Mouse (Mus musculus): ENCODE data around the gene Lair1. TPM values are rescaled to one million over a fixed set of nuclear protein-coding genes. Genes with fewer than 3 reads are reported as not detected.
A peak's percentile ranks its signal among the peaks of the same experiment; 100 is the strongest.
"Not testable (repeated sequence)": the region's sequence is repeated elsewhere in the genome, so short reads cannot be mapped to it uniquely, and the experiment has no call there.

Gene Lair1
- polyA plus RNA-seq, 1 experiment from 2014 or later = 1.8 TPM

DNA sequence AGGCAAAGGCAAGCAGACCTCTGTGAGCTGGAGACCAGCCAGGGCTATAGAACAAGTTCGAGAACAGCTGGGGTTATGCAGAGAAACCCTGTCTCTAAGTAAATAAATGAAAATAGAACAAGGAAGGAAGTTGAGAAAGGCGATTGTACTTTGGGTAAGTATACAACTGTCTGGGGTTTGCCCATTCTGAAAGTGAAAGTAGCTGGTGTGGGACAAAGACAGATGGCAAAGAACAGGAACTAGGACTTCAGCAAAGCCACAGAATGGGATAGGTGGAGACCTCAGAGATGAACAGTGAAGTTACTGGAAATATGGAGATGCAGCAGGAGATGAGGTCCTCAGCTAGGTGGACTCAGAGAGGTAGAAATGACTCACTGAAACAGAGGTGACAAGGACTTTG, 19.8 kb upstream of the Lair1 start:
- no peaks in the 10 kb centered on the region for H3K9me3 ChIP-seq (replicated peaks)

DNA sequence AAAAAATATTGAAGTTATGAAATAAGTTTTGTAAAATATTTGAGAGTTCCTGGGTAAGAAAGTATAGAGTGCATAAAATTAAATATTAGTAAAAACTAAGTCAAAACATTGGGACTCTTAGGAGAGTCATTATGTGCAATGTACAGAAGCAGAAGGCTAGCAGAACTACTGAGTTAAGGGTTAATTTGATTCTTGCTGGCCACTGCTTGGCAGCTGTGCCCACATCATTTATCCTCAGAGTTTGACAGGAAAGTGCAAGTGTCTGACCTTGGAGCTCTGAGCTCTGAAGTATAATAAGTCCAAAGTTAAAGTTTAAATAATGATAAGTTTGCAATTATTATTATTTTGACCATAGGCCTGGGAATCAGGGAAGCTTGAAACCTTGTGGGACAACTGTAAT, 18.7 kb upstream of the Lair1 start:
- ATAC-seq (ENCODE audit: low read depth) = no peak
- Histone ChIP-seq H3K27me3 (no peaks in the 10 kb centered on the region), H3K9me3 (replicated peaks) (no peaks in the 10 kb centered on the region), H3K4me3 (replicated peaks) (no peak overlapping the region), H3K4me2 (no peak overlapping the region), H3K36me3 (no peaks in the 10 kb centered on the region), H3K27ac (no peak overlapping the region), H3K4me1 (replicated peaks) (no peaks in the 10 kb centered on the region), H3K9ac (no peak overlapping the region)
- no peak for DNase-seq

More for the DNA sequence above, 19.8 kb upstream of the Lair1 start:
- Histone ChIP-seq H3K4me1 (replicated peaks) (peaks cover 6% of the 10 kb centered on the region), H3K36me3 (no peaks in the 10 kb centered on the region), H3K27me3 (no peaks in the 10 kb centered on the region), H3K4me2 (no peak overlapping the region), H3K27ac (no peak overlapping the region), H3K4me3 (replicated peaks) (no peak overlapping the region), H3K9ac (no peak overlapping the region)
- ATAC-seq (ENCODE audit: low read depth) (peak; percentile 26; the same call in 1 of the 2 replicates), DNase-seq (no peak)
- 4% methylated on average over 2 of the region's 2 CpGs for WGBS (ENCODE audit: insufficient replicate concordance)

DNA sequence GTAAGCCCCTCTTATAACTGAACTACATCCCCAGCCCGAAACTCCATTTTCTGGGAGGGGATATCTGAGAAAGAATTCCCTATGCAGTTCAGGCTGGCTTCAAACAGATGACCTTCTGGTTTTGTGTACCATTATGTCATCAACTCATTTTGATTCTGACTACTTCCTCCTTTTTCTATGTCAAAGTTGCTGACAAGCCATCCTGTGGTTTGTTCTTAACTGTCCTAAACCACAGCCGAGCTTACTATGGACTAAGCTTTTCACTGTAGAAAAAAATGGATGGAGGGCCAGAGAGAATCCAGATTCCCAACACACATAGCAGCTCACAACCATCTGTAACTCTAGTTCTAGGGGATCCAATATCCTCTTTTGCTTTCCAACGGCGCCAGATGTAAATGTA, 17.5 kb upstream of the Lair1 start:
- Histone ChIP-seq H3K27me3 (no peaks in the 10 kb centered on the region), H3K36me3 (no peaks in the 10 kb centered on the region), H3K9ac (no peak overlapping the region), H3K4me3 (replicated peaks) (no peak overlapping the region), H3K27ac (no peak overlapping the region), H3K9me3 (replicated peaks) (no peaks in the 10 kb centered on the region), H3K4me2 (no peak overlapping the region), H3K4me1 (replicated peaks) (no peaks in the 10 kb centered on the region)
- 39% methylated on average over 4 of the region's 4 CpGs for WGBS (ENCODE audit: insufficient replicate concordance)
- no peak for ATAC-seq (ENCODE audit: low read depth)
- DNase-seq = no peak

DNA sequence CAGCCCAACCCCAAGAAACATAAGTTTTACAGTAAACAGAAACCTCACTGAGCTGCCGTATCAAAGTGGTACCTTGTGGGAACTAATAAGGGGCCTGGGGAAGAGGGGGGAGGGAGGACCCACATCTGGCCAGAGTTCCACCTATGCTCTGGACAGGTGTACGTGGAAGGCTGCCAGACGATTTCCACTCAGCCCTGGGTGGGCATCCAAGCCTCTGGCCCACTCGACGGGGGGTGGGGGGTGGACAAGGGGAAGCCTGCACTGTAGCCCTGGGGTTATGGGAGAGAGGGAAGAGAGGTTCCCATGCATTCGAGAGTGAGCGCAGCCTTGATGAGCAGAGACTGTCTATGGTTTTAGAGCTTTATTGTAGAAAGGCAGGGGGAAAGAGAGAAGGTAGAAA, 16.5 kb upstream of the Lair1 start:
- ATAC-seq (ENCODE audit: low read depth) (no peak), DNase-seq (no peak)
- Histone ChIP-seq H3K27me3 (no peaks in the 10 kb centered on the region), H3K9me3 (replicated peaks) (no peaks in the 10 kb centered on the region), H3K27ac (no peak overlapping the region), H3K9ac (no peak overlapping the region), H3K4me3 (replicated peaks) (no peak overlapping the region), H3K4me1 (replicated peaks) (no peaks in the 10 kb centered on the region), H3K4me2 (no peak overlapping the region), H3K36me3 (no peaks in the 10 kb centered on the region)
- WGBS (ENCODE audit: insufficient replicate concordance) = 69% methylated on average over 7 of the region's 7 CpGs

DNA sequence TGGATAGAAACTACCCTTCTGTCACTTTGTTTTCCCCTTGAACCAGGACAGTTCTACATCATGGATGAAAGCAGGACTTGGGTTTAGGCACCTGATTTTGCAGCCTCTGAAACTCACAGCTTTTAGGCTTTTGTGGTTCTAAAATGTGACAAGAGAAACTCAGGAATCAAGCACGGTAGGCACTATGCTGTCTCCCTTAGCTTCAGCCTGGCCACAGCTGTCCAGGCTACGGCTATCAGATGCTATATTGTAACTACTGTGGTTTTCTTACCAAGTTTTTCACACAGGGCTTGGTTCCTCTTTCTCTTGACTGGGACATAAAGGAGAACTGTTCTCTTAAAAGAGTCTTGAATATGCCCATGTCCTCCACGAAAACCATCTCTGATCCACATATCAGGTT, 10.1 kb upstream of the Lair1 start:
- 21% methylated on average over 3 of the region's 3 CpGs for WGBS (ENCODE audit: insufficient replicate concordance)
- H3K27ac ChIP-seq = no peak overlapping the region
- H3K9ac ChIP-seq = no peak overlapping the region
- H3K9me3 ChIP-seq (replicated peaks) = no peaks in the 10 kb centered on the region
- ATAC-seq (ENCODE audit: low read depth) (no peak), DNase-seq (no peak)
- no peaks in the 10 kb centered on the region for H3K27me3 ChIP-seq
- H3K4me2 ChIP-seq = no peak overlapping the region
- no peak overlapping the region for H3K4me3 ChIP-seq (replicated peaks)
- H3K36me3 ChIP-seq = no peaks in the 10 kb centered on the region
- no peaks in the 10 kb centered on the region for H3K4me1 ChIP-seq (replicated peaks)

DNA sequence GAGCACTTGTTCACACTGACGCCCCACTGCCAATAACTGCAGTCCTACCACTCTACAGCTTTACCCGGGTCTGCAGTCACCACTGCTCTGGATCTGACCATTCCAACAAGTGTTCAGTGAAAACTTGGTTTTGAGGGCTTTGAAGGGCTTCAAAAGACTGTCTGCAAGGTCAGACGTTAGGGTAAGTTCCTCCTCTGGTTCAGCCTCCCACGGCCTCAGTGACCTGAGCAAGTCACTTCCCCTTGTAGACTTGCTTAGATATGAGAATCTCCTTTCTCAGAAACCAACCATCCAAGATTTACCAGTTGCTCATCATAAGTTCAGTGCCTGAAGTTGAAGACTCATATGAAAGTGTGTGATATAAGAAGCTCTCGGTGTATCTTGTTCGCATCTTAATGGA, 8.1 kb upstream of the Lair1 start:
- no peaks in the 10 kb centered on the region for H3K27me3 ChIP-seq
- H3K9me3 ChIP-seq (replicated peaks) = no peaks in the 10 kb centered on the region
- H3K36me3 ChIP-seq = no peaks in the 10 kb centered on the region
- DNase-seq (no peak), ATAC-seq (ENCODE audit: low read depth) (no peak)
- H3K4me1 ChIP-seq (replicated peaks) = no peaks in the 10 kb centered on the region
- no peak overlapping the region for H3K9ac ChIP-seq
- no peak overlapping the region for H3K4me2 ChIP-seq
- H3K4me3 ChIP-seq (replicated peaks) = no peak overlapping the region
- 49% methylated on average over 6 of the region's 6 CpGs for WGBS (ENCODE audit: insufficient replicate concordance)
- no peak overlapping the region for H3K27ac ChIP-seq

DNA sequence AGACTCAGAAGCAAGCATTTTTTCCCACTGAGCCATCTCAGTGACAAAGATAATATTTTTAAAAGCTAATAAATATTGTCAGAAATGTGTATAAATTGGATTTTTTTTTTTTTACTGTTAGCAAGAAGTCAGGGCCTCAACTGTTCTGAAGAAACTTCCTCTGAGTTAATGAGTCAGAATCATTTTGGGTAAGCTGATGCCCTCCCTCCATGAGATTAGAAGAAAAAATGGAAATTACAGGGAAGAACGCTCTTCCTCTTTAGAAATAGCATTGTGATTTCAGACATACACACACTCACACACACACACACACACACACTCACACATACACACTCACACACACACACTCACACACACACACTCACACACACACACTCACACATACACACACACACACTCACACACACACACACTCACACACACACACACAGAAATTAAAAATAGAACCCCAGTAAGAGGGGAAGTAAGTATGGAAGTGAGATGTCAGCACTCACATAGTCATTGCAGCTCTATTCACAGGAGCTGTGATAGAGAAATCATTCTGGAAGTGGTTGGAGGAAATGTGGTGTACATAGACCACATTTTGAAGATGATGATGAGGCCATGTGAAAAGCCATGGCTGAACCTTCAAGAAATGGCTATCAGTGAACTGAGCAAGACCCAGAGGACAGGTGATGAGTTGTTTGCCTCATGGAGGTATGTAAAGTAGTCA, 866 bp upstream of the Lair1 start:
- WGBS (ENCODE audit: insufficient replicate concordance) = 54% methylated on average over 1 of the region's 1 CpGs
- Histone ChIP-seq H3K9me3 (replicated peaks) (no peaks in the 10 kb centered on the region), H3K4me2 (no peak overlapping the region), H3K4me1 (replicated peaks) (peaks cover 3% of the 10 kb centered on the region), H3K27ac (no peak overlapping the region), H3K27me3 (no peaks in the 10 kb centered on the region), H3K4me3 (replicated peaks) (no peak overlapping the region), H3K9ac (no peak overlapping the region), H3K36me3 (no peaks in the 10 kb centered on the region)
- DNase-seq (no peak), ATAC-seq (ENCODE audit: low read depth) (no peak)

DNA sequence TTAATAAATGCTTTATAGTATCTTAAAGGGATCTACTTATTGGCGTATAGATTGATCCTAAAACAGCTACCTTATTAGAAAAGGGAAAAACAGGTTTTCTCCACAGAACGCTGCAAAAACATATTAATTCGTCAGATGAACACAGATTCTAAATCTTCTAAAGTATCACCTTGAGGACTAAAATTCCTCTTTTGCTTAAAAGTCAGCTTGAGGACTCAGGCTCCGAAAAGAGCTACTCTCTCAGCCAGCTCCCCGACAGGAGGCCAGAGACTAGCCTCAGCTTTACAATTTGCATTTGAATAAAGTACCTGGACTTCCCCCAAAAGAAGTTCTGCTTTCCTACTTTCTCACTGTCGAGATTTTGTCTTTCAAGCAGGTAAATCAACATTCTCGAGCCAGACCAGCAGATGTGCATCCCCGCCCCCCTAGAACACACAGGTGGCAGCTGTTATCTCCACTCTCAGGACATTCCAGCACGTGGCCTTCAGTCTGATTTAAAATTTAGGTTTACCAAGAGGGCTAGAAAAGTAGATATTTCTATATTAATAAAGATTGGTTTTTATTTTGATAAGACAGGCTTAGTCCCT, 2.3 kb downstream of the Lair1 start:
- H3K27ac ChIP-seq; H3K4me1 ChIP-seq (replicated peaks); H3K9ac ChIP-seq; H3K9me3 ChIP-seq (replicated peaks); H3K4me3 ChIP-seq (replicated peaks); H3K36me3 ChIP-seq; H3K27me3 ChIP-seq; ATAC-seq (ENCODE audit: low read depth); H3K4me2 ChIP-seq; DNase-seq: not testable (repeated sequence)
- WGBS (ENCODE audit: insufficient replicate concordance) = 48% methylated on average over 9 of the region's 9 CpGs

DNA sequence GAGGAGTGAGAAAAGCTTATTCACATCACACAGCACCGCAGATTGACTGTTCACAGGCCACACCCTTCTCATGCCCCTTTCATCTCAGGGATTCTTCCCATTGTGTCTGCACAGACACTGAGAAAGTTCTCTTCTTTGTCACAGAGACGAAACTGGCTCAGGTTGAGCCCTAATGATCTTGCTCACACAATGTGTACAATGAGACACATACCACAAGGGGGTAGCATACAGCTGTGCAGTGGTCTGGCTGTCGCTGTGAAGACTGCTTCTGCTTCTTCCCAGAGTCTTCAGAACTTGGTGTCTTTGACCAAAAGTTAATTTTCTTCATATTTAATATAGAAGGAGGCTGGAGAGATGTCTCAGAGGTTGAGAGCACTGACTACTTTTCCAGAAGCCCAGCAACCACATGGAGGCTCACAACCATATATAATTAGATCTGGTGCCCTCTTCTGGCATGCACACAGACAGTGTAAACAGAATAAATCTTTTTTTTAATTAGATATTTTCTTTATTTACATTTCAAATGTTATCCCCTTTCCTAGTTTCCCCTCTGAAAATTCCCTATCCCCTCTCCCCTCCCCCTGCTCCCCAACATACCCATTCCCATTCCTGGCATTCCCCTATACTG, 36.1 kb downstream of the Lair1 start:
- Histone ChIP-seq H3K4me2 (no peak overlapping the region), H3K9ac (no peak overlapping the region), H3K4me1 (replicated peaks) (no peaks in the 10 kb centered on the region), H3K27ac (no peak overlapping the region), H3K9me3 (replicated peaks) (no peaks in the 10 kb centered on the region), H3K27me3 (no peaks in the 10 kb centered on the region), H3K36me3 (no peaks in the 10 kb centered on the region), H3K4me3 (replicated peaks) (no peak overlapping the region)
- DNase-seq (no peak), ATAC-seq (ENCODE audit: low read depth) (no peak)
- 27% methylated on average over 3 of the region's 3 CpGs for WGBS (ENCODE audit: insufficient replicate concordance)

DNA sequence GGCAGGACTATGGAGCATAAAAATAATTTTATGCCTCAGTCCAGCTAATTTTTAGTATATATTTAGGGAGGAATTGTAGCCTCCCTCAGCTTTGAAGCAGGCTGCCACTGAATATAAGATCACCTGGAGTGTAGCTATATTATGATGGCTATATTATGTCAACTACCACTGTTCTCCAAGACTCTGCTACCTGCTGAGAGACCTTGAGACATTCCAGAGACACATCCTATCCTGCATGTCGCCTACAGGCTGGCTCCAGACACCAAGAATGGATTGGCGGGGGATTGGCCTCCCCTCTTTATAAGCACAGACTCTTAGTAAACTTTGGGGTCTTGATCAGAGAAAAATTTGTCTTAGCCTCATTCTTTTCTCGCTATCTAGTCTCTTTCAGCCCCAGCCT, 58.4 kb downstream of the Lair1 start:
- not testable (repeated sequence) for H3K4me1 ChIP-seq (replicated peaks); H3K9ac ChIP-seq; H3K27me3 ChIP-seq; ATAC-seq (ENCODE audit: low read depth); DNase-seq; H3K4me2 ChIP-seq; H3K27ac ChIP-seq; H3K9me3 ChIP-seq (replicated peaks); H3K36me3 ChIP-seq; H3K4me3 ChIP-seq (replicated peaks)
- 41% methylated on average over 3 of the region's 3 CpGs for WGBS (ENCODE audit: insufficient replicate concordance)

DNA sequence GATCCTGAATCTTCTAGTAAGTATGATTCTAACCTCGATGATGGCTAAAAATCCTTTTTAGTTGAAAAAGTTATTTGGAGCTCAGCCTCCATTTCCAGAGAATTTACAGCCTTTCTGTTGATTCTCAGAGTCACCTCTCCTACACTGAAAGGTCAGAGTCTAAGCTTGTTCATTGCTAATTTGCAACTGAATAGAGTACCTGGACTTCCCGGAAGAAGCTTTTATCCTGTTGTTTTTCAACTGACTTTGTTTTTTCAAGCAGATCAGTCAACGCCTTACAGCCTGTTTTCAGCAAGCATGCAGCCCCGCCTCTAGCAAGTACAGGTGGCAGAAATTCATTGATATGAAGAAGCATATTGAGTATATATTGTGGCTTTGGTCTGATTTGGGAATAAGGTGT, 59.0 kb downstream of the Lair1 start:
- DNase-seq; H3K4me3 ChIP-seq (replicated peaks); H3K4me2 ChIP-seq; H3K27ac ChIP-seq; ATAC-seq (ENCODE audit: low read depth); H3K36me3 ChIP-seq; H3K4me1 ChIP-seq (replicated peaks); H3K9me3 ChIP-seq (replicated peaks); H3K27me3 ChIP-seq; H3K9ac ChIP-seq: not testable (repeated sequence)
- WGBS (ENCODE audit: insufficient replicate concordance) = 61% methylated on average over 4 of the region's 4 CpGs

DNA sequence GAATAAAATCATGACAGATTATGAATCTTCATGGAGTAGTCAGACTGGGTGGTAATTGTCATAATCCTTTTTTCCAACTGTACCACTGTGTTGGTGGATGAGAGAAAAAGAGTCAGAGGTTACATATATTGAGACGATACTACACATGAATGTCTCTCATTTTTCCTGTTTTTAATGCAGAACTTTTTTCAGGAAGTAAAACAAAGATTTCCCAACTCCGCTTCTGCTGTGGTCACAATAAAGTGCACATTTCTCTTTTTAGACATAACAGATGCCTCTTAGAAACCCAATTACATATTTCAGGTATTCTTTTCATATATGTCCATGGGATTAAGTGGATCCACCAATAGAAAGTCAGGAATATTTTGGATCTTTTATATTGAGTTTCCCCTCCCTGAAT, 101.0 kb downstream of the Lair1 start:
- Histone ChIP-seq H3K27ac (no peak overlapping the region), H3K36me3 (no peaks in the 10 kb centered on the region), H3K9me3 (replicated peaks) (no peaks in the 10 kb centered on the region), H3K4me2 (no peak overlapping the region), H3K4me3 (replicated peaks) (no peak overlapping the region), H3K27me3 (no peaks in the 10 kb centered on the region), H3K4me1 (replicated peaks) (no peaks in the 10 kb centered on the region), H3K9ac (no peak overlapping the region)
- ATAC-seq (ENCODE audit: low read depth) (no peak), DNase-seq (no peak)
- 62% methylated on average over 2 of the region's 2 CpGs for WGBS (ENCODE audit: insufficient replicate concordance)
